Mouse (Mus musculus) mature B cell (primary cell): Measurements from ENCODE around the gene Frmd4a.
"Not testable (repeated sequence)": the region's sequence is repeated elsewhere in the genome, so short reads cannot be mapped to it uniquely, and the experiment has no call there.

ENCODE experiments used
- in situ Hi-C: fragments of 300-500 bp; cut with MboI; formaldehyde crosslinking; loops from 2 replicates; pipeline ENCODE4 v1.14.3; 2019

Frmd4a gene

GRCm38 (mm10) chr2:4579357-4580068 lies 562.0 kb downstream of the Frmd4a start:
- in situ Hi-C loops, result no loop called here

GRCm38 (mm10) chr2:4580666-4581065 lies 563.1 kb downstream of the Frmd4a start:
- in situ Hi-C loops, result no loop called here

- in situ Hi-C loops, result no loop called here
These were observed 565.4 kb downstream of the Frmd4a start for GRCm38 (mm10) chr2:4582930-4583329.

GRCm38 (mm10) chr2:4584252-4584651 lies 566.7 kb downstream of the Frmd4a start:
- in situ Hi-C loops, result no loop called here

- in situ Hi-C loops, result no loop called here
These were observed 568.7 kb downstream of the Frmd4a start for GRCm38 (mm10) chr2:4586245-4586644.

GRCm38 (mm10) chr2:4587685-4588409 lies 570.3 kb downstream of the Frmd4a start:
- in situ Hi-C loops, result no loop called here

GRCm38 (mm10) chr2:4591647-4592046 lies 574.1 kb downstream of the Frmd4a start:
- in situ Hi-C loops, result no loop called here

- in situ Hi-C loops, result no loop called here
These were observed 575.1 kb downstream of the Frmd4a start for GRCm38 (mm10) chr2:4592666-4593065.

GRCm38 (mm10) chr2:4593433-4593832 lies 575.9 kb downstream of the Frmd4a start:
- in situ Hi-C loops, result no loop called here

GRCm38 (mm10) chr2:4593878-4594387 lies 576.4 kb downstream of the Frmd4a start:
- in situ Hi-C loops, result no loop called here

- in situ Hi-C loops, result no loop called here
These were observed 579.5 kb downstream of the Frmd4a start for GRCm38 (mm10) chr2:4596992-4597391.

- in situ Hi-C loops, result no loop called here
These were observed 583.7 kb downstream of the Frmd4a start for GRCm38 (mm10) chr2:4601034-4601890.

GRCm38 (mm10) chr2:4603361-4603945 lies 585.9 kb downstream of the Frmd4a start:
- in situ Hi-C loops, result no loop called here

- in situ Hi-C loops, result no loop called here
These were observed 589.0 kb downstream of the Frmd4a start for GRCm38 (mm10) chr2:4606559-4606958.

GRCm38 (mm10) chr2:4608253-4608652 lies 590.7 kb downstream of the Frmd4a start:
- in situ Hi-C loops, result no loop called here

- in situ Hi-C loops, result no loop called here
These were observed 591.9 kb downstream of the Frmd4a start for GRCm38 (mm10) chr2:4609433-4609832.

GRCm38 (mm10) chr2:4611295-4611694 lies 593.8 kb downstream of the Frmd4a start:
- in situ Hi-C loops, result no loop called here

- in situ Hi-C loops, result no loop called here
These were observed 594.2 kb downstream of the Frmd4a start for GRCm38 (mm10) chr2:4611704-4612103.

GRCm38 (mm10) chr2:4614276-4614929 lies 596.9 kb downstream of the Frmd4a start:
- in situ Hi-C loops, result not testable (repeated sequence)

GRCm38 (mm10) chr2:4615014-4615546 lies 597.6 kb downstream of the Frmd4a start:
- in situ Hi-C loops, result no loop called here

GRCm38 (mm10) chr2:4616995-4617394 lies 599.5 kb downstream of the Frmd4a start:
- in situ Hi-C loops, result no loop called here
